Mouse (Mus musculus): ENCODE results near the gene Prlhr.

The Prlhr gene

DNA sequence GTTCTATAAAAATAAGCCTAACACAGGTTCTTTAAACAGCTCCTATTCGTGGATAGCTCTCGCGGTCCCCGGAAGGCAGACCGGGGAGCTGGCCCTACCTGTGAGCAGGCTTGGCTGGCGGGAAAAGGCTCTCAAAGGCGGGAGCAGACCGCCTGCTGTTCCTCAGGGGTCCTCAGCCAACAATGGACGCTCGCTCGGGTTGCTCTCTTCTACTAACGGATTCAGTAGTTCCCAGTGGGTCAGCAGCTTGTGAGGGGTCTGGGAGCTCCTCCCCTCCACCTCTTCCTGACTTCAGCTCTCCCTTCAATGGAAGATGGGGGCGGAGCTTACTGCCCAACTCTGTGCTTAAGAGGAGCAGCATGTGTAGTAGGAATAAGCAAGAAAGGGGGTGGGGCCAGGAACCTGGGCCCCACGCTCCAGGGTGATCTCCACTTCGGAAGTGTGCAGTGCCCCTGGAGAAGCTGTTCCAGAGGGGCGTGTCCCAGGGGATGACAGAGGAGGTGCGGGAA is at the start of gene Prlhr:
Prlhr (minus strand) TSS at position 51 of the 509 bp plus-strand sequence.
- in situ Hi-C loops (cut with MseI, MboI): no loop called here

GRCm38 (mm10) chr19:60515064-60515463 is 47.0 kb upstream of the Prlhr start:
- in situ Hi-C loops (cut with MseI, MboI): no loop called here

GRCm38 (mm10) chr19:60513431-60513830 is 45.3 kb upstream of the Prlhr start:
- in situ Hi-C loops (cut with MseI, MboI): no loop called here

- in situ Hi-C loops (cut with MseI, MboI): no loop called here
Measured at GRCm38 (mm10) chr19:60500209-60500608, 32.1 kb upstream of the Prlhr start.

- in situ Hi-C loops (cut with MseI, MboI): no loop called here
Measured at GRCm38 (mm10) chr19:60497171-60497570, 29.1 kb upstream of the Prlhr start.

GRCm38 (mm10) chr19:60495772-60496171 is 27.7 kb upstream of the Prlhr start:
- in situ Hi-C loops (cut with MseI, MboI): no loop called here

GRCm38 (mm10) chr19:60489566-60489965 is 21.5 kb upstream of the Prlhr start:
- in situ Hi-C loops (cut with MseI, MboI): no loop called here

DNA sequence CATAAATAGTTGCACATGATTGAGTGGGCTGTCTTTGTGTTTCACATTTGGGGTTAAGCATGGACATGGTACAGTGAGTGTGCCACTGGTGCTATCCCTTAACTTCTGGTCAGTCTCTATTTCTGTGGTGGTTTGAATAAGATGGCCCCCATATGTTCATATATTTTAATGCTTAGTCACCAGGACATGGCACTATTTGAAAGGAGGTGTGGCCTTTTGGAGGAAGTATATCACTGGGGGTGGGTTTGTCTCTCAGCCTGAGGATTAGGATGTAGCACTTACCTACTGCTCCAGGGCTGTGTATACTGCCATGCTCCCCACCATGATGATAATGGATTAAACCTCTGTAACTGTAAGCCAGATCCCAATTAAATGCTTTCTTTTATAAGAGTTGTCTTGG is 17.2 kb upstream of the Prlhr start:
- in situ Hi-C loops (cut with MseI, MboI): no loop called here

GRCm38 (mm10) chr19:60478859-60479258 is 10.8 kb upstream of the Prlhr start:
- in situ Hi-C loops (cut with MseI, MboI): no loop called here

- in situ Hi-C loops (cut with MseI, MboI): no loop called here
Measured at GRCm38 (mm10) chr19:60477788-60478187, 9.7 kb upstream of the Prlhr start.

DNA sequence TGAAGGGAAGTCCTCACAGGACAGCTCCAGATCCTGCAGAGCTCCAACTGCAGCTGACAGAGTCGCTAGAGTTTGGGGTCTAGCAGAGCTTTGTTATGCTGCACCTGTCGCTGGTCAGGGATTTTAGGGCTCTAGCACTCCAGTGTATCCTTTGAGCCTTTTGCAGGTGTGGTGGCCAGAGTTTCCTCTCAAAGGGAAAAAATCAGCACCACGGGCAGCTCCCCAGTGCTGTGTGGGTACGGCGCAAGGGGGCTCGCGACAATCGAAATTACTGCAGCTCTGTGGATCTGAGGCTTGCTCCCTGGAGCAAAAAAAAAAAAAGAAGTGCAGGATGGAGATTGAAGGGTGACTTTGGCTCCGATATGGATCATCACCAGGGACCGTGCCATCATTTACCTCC is 742 bp upstream of the Prlhr start:
- in situ Hi-C loops (cut with MseI, MboI): no loop called here

GRCm38 (mm10) chr19:60467588-60468007 is 506 bp downstream of the Prlhr start:
- in situ Hi-C loops (cut with MseI, MboI): no loop called here

DNA sequence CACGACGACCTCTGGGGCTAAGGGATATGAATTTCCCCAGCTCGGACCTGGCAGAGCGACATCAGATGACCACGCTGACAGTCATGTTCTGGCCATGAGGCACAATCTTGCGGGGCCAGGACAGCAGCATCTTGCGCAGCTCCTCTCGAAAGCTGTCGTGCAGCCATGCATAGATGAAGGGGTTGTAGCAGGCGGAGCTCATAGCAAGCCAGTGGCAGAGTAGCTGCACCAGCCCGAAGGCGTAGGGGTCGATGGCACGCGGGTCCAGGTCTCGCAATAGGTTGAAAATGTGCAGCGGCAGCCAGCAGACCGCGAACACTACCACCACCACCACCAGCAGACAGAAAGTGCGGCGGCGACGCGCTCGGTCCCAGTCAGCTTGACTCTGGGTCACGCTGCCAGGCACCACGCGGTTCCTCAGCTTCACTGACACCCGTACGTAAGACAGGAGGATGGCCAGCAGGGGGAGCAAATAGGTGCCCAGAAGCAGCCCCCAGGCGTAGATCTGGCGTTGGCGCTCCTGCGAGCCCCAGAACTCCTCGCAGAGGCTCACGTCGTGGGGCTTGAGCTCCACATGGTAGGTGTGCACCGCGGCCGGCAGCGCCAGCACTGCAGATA is 1.0 kb downstream of the Prlhr start:
- in situ Hi-C loops (cut with MseI, MboI): no loop called here

GRCm38 (mm10) chr19:60465726-60466125 is 2.4 kb downstream of the Prlhr start:
- in situ Hi-C loops (cut with MseI, MboI): no loop called here

DNA sequence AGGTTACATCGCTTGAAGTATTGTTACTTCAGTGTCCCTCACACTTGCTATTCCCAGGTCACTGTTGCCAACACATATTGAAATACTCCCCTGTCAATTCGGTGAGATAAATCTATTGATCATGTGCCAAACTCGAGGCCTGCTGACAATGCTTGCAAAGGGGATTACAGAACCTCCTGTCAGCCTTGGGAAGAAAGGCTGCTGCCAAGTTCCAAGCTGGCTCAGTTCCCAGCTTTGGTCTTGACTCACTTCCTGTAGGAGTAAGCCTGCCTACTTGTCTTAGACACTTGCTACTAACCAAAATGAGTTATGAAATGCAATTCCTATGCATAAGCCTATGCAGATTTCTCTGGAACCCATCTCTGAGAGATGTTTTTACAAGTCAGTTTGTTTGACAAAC is 4.2 kb downstream of the Prlhr start:
- in situ Hi-C loops (cut with MseI, MboI): no loop called here

GRCm38 (mm10) chr19:60463440-60463839 is 4.7 kb downstream of the Prlhr start:
- in situ Hi-C loops (cut with MseI, MboI): no loop called here

DNA sequence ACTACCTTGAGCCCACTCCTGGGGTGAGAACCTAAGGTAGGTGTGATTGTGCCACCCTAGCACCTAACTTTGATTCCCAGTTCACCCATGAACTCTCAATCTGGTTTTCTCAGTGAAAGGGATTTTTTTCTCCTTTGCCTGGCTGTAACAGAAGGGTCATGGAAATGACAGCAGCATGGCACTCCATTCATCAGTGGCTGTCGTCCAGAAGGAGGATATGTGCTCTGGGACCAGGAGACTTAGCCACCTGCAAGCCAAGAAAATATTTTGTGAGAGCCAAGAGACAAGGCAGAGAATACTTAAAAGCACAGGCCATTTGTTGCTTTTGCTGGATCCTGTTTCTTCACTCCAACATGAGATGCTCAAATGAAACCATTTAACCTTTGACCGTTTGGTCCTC is 6.6 kb downstream of the Prlhr start:
- in situ Hi-C loops (cut with MseI, MboI): no loop called here

GRCm38 (mm10) chr19:60459680-60460079 is 8.4 kb downstream of the Prlhr start:
- in situ Hi-C loops (cut with MseI, MboI): no loop called here

DNA sequence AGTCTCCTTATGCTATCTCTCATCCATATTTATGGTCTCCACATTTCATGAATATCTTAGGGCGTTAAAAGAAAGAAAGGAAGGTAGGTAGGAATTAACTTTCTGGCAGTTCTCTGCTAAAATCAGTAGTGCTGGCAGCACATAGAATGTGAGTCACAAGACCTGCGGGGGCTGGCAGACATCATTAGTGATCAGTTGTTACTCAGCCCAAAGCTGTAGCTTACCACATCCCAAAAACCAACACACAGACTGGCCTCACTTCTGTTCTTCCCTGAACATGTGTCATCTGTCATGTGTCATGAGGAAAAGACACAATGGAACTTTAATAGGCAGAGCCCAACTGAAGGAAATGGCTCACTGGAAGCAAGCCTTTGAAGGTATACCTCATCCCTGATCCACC is 9.0 kb downstream of the Prlhr start:
- in situ Hi-C loops (cut with MseI, MboI): no loop called here

GRCm38 (mm10) chr19:60455791-60456190 is 12.3 kb downstream of the Prlhr start:
- in situ Hi-C loops (cut with MseI, MboI): no loop called here

- in situ Hi-C loops (cut with MseI, MboI): no loop called here
Measured at GRCm38 (mm10) chr19:60440531-60440930, 27.6 kb downstream of the Prlhr start.

- in situ Hi-C loops (cut with MseI, MboI): no loop called here
Measured at GRCm38 (mm10) chr19:60440083-60440482, 28.0 kb downstream of the Prlhr start.

DNA sequence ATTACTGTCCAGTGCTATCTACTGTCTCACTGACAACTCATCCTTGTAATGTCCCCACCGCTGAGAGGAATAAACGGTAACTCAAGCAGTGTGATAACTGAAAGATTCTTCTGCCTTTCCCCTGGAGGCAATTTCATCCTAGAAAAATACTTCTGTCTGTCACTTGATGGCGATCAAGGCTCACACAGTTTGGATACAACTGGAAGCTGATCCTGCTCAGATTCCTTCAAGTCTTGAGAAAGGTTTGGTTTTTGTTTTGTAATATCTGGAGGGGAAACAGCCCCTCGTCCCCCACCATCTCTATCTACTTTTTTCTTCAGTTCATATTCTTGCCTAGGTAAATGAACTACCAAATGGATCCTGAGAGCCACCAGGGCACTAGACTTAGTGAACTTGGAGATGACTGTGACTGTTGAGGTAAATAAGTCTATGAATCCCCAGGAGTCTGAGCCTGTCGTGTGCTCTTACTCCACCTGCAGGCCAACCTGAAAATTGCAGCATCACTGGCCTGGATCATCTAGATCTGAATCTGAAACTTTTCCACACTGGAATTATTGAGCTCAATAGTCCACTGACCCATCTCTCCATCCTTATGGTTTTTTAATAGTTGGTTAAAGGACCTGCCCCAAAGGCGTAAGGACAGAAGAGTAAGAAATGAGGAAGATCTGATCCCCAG is 30.4 kb downstream of the Prlhr start:
- in situ Hi-C loops (cut with MseI, MboI): no loop called here
